Mouse (Mus musculus): Measurements from ENCODE around the gene Pigv.

Gene Pigv

GRCm38 (mm10) chr4:133671881-133672844 is at the start of gene Pigv:
Gene Pigv (minus strand): TSS chr4:133672647.
- peak; percentile 93 for DNase-seq

- DNase-seq, result no peak
Observed at GRCm38 (mm10) chr4:133719791-133720190, 47.3 kb upstream of the Pigv start.

GRCm38 (mm10) chr4:133712755-133713154 is 40.3 kb upstream of the Pigv start:
- DNase-seq, result no peak

- no peak for DNase-seq
Observed at GRCm38 (mm10) chr4:133711307-133712076, 39.0 kb upstream of the Pigv start.

GRCm38 (mm10) chr4:133709395-133709794 is 36.9 kb upstream of the Pigv start:
- no peak for DNase-seq

- DNase-seq, result no peak
Observed at GRCm38 (mm10) chr4:133707464-133707863, 35.0 kb upstream of the Pigv start.

- DNase-seq, result peak; percentile 89
Observed at GRCm38 (mm10) chr4:133706956-133707355, 34.5 kb upstream of the Pigv start.

GRCm38 (mm10) chr4:133705062-133705461 is 32.6 kb upstream of the Pigv start:
- no peak for DNase-seq

- peak; percentile 87 for DNase-seq
Observed at GRCm38 (mm10) chr4:133700905-133701368, 28.5 kb upstream of the Pigv start.

GRCm38 (mm10) chr4:133695363-133695762 is 22.9 kb upstream of the Pigv start:
- no peak for DNase-seq

GRCm38 (mm10) chr4:133690252-133690651 is 17.8 kb upstream of the Pigv start:
- DNase-seq, result peak; percentile 76

- peak; percentile 44 for DNase-seq
Observed at GRCm38 (mm10) chr4:133688417-133689067, 16.1 kb upstream of the Pigv start.

GRCm38 (mm10) chr4:133687126-133687525 is 14.7 kb upstream of the Pigv start:
- DNase-seq, result no peak

GRCm38 (mm10) chr4:133686512-133686911 is 14.1 kb upstream of the Pigv start:
- no peak for DNase-seq

GRCm38 (mm10) chr4:133680206-133680786 is 7.8 kb upstream of the Pigv start:
- DNase-seq, result no peak

GRCm38 (mm10) chr4:133679629-133680028 is 7.2 kb upstream of the Pigv start:
- no peak for DNase-seq

GRCm38 (mm10) chr4:133677266-133677665 is 4.8 kb upstream of the Pigv start:
- DNase-seq, result no peak

GRCm38 (mm10) chr4:133676189-133676588 is 3.7 kb upstream of the Pigv start:
- DNase-seq, result no peak

GRCm38 (mm10) chr4:133675594-133676016 is 3.2 kb upstream of the Pigv start:
- DNase-seq, result peak; percentile 87

GRCm38 (mm10) chr4:133674331-133674695 is 1.9 kb upstream of the Pigv start:
- no peak for DNase-seq

GRCm38 (mm10) chr4:133673666-133674330 is 1.4 kb upstream of the Pigv start:
- DNase-seq, result peak; percentile 84

Measured in lung, postnatal 10 days (tissue).